Mouse (Mus musculus) heart, embryonic 12.5 days (tissue): ENCODE data around the gene Ywhah. TPM values are rescaled to one million over a fixed set of nuclear protein-coding genes. Genes with fewer than 3 reads are reported as not detected.

Experiments
- ATAC-seq: fragments of 200-750 bp; cut with Nextera tagmentation; 2 replicates; pipeline ENCODE4 v1.8.0; 2017; ENCODE audit warnings: moderate TSS enrichment, moderate library complexity; ENCODE audit not compliant: insufficient number of reproducible peaks, low FRiP score
- H3K27ac ChIP-seq: fragments of 300-500 bp; sonication (generic); 2 replicates; pipeline ENCODE4 v1.5.1; 2016; ENCODE audit warnings: mild to moderate bottlenecking, moderate library complexity; ENCODE audit not compliant: poor library complexity, severe bottlenecking
- H3K27me3 ChIP-seq: fragments of 300-500 bp; sonication (generic); replicated peaks from 2 replicates; pipeline ENCODE4 v1.6.1; 2016; ENCODE audit warnings: mild to moderate bottlenecking, moderate library complexity
- H3K36me3 ChIP-seq: fragments of 300-500 bp; sonication (generic); 2 replicates; pipeline ENCODE4 v1.6.1; 2016; ENCODE audit warnings: mild to moderate bottlenecking, moderate library complexity
- H3K4me1 ChIP-seq: fragments of 300-500 bp; sonication (generic); replicated peaks from 2 replicates; pipeline ENCODE4 v1.6.1; 2016; ENCODE audit warnings: mild to moderate bottlenecking
- H3K4me2 ChIP-seq: fragments of 300-500 bp; sonication (generic); 2 replicates; pipeline ENCODE4 v1.6.1; 2016; ENCODE audit warnings: mild to moderate bottlenecking, moderate library complexity
- H3K4me3 ChIP-seq: fragments of 300-500 bp; sonication (generic); 2 replicates; pipeline ENCODE4 v1.5.1; 2016; ENCODE audit warnings: mild to moderate bottlenecking
- H3K9ac ChIP-seq: fragments of 300-500 bp; sonication (generic); 2 replicates; pipeline ENCODE4 v1.6.1; 2016; ENCODE audit warnings: mild to moderate bottlenecking, moderate library complexity
- H3K9me3 ChIP-seq: fragments of 300-500 bp; sonication (generic); replicated peaks from 2 replicates; pipeline ENCODE4 v1.6.1; 2016; ENCODE audit warnings: mild to moderate bottlenecking, moderate library complexity
- WGBS: fragments of 180-500 bp; shearing (Covaris S2); methylation state at CpG from one replicate; pipeline ENCODE4 v1.1.7; 2016; 5-methylcytosine and 5-hydroxymethylcytosine counted together
- polyA plus RNA-seq: library from polyadenylated mRNA; unstranded; fragments of >200 nt; fragmentation: Nextera tagmentation; extraction: Ambion mirVana; gene quantifications from 2 replicates; pipeline ENCODE4 v1.2.1, GENCODE M21; 2016

Gene Ywhah
- polyA plus RNA-seq, 1 experiment from 2014 or later, result 481 TPM

GRCm38 (mm10) chr5:32998783-32999182 lies 19.8 kb upstream of the Ywhah start:
- Histone ChIP-seq H3K4me1 (no peaks in the 10 kb centered on the region; the same call in none of the 2 replicates), H3K9ac (no peak overlapping the region), H3K9me3 (no peaks in the 10 kb centered on the region), H3K27me3 (peaks cover 3% of the 10 kb centered on the region; the same call in 1 of the 2 replicates), H3K4me3 (no peak overlapping the region), H3K36me3 (no peaks in the 10 kb centered on the region), H3K27ac (no peak overlapping the region), H3K4me2 (no peak overlapping the region)
- ATAC-seq, result no peak
- WGBS, result 78% methylated on average over 4 of the region's 4 CpGs

DNA sequence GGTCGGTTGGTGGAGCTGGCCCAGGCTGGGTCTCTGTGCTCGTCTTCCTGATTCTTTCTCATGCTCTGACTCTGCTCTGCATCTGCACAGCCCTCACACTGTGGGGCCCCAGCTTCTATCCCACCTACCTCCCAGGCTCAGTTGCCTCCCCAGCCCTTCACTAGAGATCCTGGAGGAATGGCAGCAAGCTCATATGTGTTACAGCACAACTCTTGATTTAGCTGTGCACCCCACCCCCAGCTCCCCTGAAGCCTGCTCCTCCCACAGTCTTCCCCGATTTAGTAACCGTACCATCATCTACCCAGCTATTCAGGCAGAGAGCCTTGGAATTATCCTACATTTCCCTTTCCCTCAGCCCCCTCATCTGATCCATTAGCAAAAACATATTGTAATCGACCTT lies 17.5 kb upstream of the Ywhah start:
- Histone ChIP-seq H3K9ac (no peak overlapping the region), H3K27ac (no peak overlapping the region), H3K4me2 (no peak overlapping the region), H3K4me3 (no peak overlapping the region), H3K27me3 (peaks cover 3% of the 10 kb centered on the region; the same call in 1 of the 2 replicates), H3K4me1 (peaks cover 4% of the 10 kb centered on the region), H3K36me3 (no peaks in the 10 kb centered on the region), H3K9me3 (no peaks in the 10 kb centered on the region)
- no peak for ATAC-seq
- 73% methylated on average over 5 of the region's 5 CpGs for WGBS

DNA sequence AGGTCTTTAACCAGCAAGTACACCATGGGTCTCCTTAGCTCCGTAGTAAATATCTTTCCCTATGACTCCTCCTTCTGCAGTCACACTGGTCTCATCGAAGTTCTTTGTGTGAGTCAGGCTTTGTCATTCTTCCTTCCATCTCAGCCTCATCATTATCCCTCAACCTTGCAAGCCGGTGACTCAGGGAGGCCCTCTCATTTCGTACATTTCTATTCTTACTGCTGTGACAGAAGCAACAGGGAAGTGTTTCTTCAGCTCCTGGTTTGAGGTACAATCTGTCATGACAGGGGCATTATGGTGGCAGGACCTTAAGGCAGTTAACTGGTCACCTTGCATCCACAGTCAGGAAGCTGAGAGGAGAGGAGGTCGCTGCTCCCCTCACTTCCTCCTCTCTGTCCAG lies 15.8 kb upstream of the Ywhah start:
- Histone ChIP-seq H3K36me3 (no peaks in the 10 kb centered on the region), H3K4me2 (no peak overlapping the region), H3K4me1 (peaks cover 12% of the 10 kb centered on the region), H3K27ac (no peak overlapping the region), H3K9ac (no peak overlapping the region), H3K27me3 (no peaks in the 10 kb centered on the region), H3K9me3 (no peaks in the 10 kb centered on the region), H3K4me3 (no peak overlapping the region)
- ATAC-seq, result no peak
- WGBS, result 84% methylated on average over 5 of the region's 5 CpGs

- Histone ChIP-seq H3K27me3 (no peaks in the 10 kb centered on the region), H3K4me3 (no peak overlapping the region), H3K9ac (no peak overlapping the region), H3K27ac (no peak overlapping the region), H3K36me3 (no peaks in the 10 kb centered on the region), H3K4me2 (no peak overlapping the region), H3K4me1 (peaks cover 12% of the 10 kb centered on the region), H3K9me3 (no peaks in the 10 kb centered on the region)
- no peak for ATAC-seq
- WGBS, result 70% methylated on average over 6 of the region's 6 CpGs
Observed at GRCm38 (mm10) chr5:33003500-33003899, 15.1 kb upstream of the Ywhah start.

DNA sequence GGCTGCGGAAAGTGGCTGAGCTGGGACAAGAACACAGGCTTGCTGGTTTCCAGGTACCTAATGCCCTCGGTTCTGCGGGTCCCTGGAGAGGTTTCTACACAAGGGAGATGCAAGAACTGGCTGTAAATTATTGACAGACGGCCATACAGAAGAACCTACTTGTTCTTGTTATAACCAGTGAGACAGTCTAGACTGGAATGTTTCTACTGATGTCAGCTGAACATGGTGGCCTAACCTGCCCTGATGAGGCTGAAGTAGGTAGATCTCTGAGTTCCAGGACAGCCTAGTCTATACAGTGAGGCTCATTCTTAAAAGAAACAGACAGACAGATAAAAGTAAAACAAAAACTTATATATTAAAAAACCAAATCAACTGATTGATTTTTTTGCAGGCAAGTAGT lies 14.5 kb upstream of the Ywhah start:
- Histone ChIP-seq H3K9ac (no peak overlapping the region), H3K27me3 (no peaks in the 10 kb centered on the region), H3K4me2 (no peak overlapping the region), H3K36me3 (no peaks in the 10 kb centered on the region), H3K27ac (no peak overlapping the region), H3K9me3 (no peaks in the 10 kb centered on the region), H3K4me1 (peaks cover 12% of the 10 kb centered on the region), H3K4me3 (no peak overlapping the region)
- ATAC-seq, result no peak
- WGBS, result 81% methylated on average over 4 of the region's 4 CpGs

GRCm38 (mm10) chr5:33005442-33006145 lies 13.0 kb upstream of the Ywhah start:
- H3K9me3 ChIP-seq, result no peaks in the 10 kb centered on the region
- H3K4me3 ChIP-seq, result no peak overlapping the region
- H3K4me1 ChIP-seq, result peaks cover 16% of the 10 kb centered on the region
- no peak overlapping the region for H3K27ac ChIP-seq
- no peaks in the 10 kb centered on the region for H3K27me3 ChIP-seq
- 77% methylated on average over 11 of the region's 11 CpGs for WGBS
- H3K4me2 ChIP-seq, result no peak overlapping the region
- H3K36me3 ChIP-seq, result no peaks in the 10 kb centered on the region
- no peak overlapping the region for H3K9ac ChIP-seq
- no peak for ATAC-seq

GRCm38 (mm10) chr5:33006670-33007069 lies 11.9 kb upstream of the Ywhah start:
- Histone ChIP-seq H3K4me3 (no peak overlapping the region), H3K9me3 (no peaks in the 10 kb centered on the region), H3K36me3 (no peaks in the 10 kb centered on the region), H3K27ac (no peak overlapping the region), H3K4me1 (peaks cover 25% of the 10 kb centered on the region), H3K9ac (no peak overlapping the region), H3K4me2 (no peak overlapping the region), H3K27me3 (no peaks in the 10 kb centered on the region)
- no peak for ATAC-seq
- WGBS, result 33% methylated on average over 8 of the region's 8 CpGs

- no peak for ATAC-seq
- Histone ChIP-seq H3K9me3 (no peaks in the 10 kb centered on the region), H3K4me2 (no peak overlapping the region), H3K27me3 (no peaks in the 10 kb centered on the region), H3K36me3 (no peaks in the 10 kb centered on the region), H3K4me1 (peaks cover 27% of the 10 kb centered on the region), H3K9ac (no peak overlapping the region), H3K27ac (no peak overlapping the region), H3K4me3 (no peak overlapping the region)
- WGBS, result 66% methylated on average over 4 of the region's 4 CpGs
Observed at GRCm38 (mm10) chr5:33007371-33007770, 11.2 kb upstream of the Ywhah start.

- WGBS, result 66% methylated on average over 2 of the region's 2 CpGs
- no peaks in the 10 kb centered on the region for H3K27me3 ChIP-seq
- H3K4me3 ChIP-seq, result no peak overlapping the region
- no peak overlapping the region for H3K27ac ChIP-seq
- no peak overlapping the region for H3K9ac ChIP-seq
- peaks cover 30% of the 10 kb centered on the region for H3K4me1 ChIP-seq
- no peaks in the 10 kb centered on the region for H3K9me3 ChIP-seq
- no peak for ATAC-seq
- no peaks in the 10 kb centered on the region for H3K36me3 ChIP-seq
- H3K4me2 ChIP-seq, result no peak overlapping the region
Observed at GRCm38 (mm10) chr5:33009301-33009700, 9.3 kb upstream of the Ywhah start.

- 67% methylated on average over 14 of the region's 14 CpGs for WGBS
- no peak; the same call in 1 of the 2 replicates for ATAC-seq
- Histone ChIP-seq H3K4me3 (no peak overlapping the region), H3K27me3 (no peaks in the 10 kb centered on the region), H3K4me2 (no peak overlapping the region), H3K9ac (no peak overlapping the region), H3K27ac (no peak overlapping the region), H3K9me3 (no peaks in the 10 kb centered on the region), H3K36me3 (no peaks in the 10 kb centered on the region), H3K4me1 (peaks cover 30% of the 10 kb centered on the region)
Observed at GRCm38 (mm10) chr5:33009818-33010812, 8.5 kb upstream of the Ywhah start.
